Mouse (Mus musculus) colon, adult 2 months (tissue): ENCODE data around the gene Zc3h12a. TPM values are rescaled to one million over a fixed set of nuclear protein-coding genes. Genes with fewer than 3 reads are reported as not detected.

Experiments
- polyA plus RNA-seq: library from polyadenylated mRNA; depleted of rRNA; stranded (reverse); fragments of >200 nt; gene quantifications from 2 replicates; pipeline ENCODE4 v1.2.3, GENCODE M21; 2012; rRNA removed

Zc3h12a gene
- polyA plus RNA-seq: 21.1 and 21.5 TPM in 2 replicates

DNA sequence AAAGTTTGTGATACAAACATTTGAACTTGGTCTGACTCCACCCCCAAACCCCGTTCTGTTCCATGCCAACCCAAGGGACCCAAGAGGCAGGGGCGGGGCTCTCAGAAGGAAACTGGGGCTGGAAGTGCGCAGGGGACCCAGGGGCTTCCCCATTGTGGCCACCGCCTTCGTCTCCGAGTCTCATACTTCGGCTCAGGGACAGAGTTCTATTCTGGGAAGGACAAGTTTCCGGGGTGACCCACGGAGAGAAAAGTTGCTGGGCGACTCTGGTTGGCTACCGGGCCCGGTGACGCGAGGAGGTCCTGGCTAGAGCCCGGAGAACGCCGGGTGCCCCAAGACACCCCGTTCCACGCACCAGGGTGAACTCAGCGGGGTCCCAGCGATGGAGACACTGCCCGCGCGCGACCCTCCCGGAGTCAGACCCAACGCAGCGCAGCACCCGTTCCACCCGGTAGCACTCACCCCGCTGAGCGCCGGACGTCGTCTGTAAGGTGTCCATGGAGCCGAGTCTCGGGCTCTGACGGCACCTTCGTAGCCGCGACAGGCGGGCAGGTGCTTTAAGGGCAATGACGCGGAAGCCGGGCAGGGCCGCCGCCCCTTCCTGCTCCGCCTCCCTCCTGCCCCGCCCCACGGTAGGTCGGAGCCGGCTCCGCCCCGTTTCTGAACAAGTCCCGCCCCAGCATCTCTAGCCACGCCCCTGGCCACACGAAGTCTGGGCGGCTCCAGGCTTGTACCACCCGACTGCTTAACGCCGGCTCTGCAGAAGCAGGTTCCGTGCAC is at the start of gene Zc3h12a:
Gene Zc3h12a, minus strand, starts transcription at position 536 of the 780 bp plus-strand sequence.

DNA sequence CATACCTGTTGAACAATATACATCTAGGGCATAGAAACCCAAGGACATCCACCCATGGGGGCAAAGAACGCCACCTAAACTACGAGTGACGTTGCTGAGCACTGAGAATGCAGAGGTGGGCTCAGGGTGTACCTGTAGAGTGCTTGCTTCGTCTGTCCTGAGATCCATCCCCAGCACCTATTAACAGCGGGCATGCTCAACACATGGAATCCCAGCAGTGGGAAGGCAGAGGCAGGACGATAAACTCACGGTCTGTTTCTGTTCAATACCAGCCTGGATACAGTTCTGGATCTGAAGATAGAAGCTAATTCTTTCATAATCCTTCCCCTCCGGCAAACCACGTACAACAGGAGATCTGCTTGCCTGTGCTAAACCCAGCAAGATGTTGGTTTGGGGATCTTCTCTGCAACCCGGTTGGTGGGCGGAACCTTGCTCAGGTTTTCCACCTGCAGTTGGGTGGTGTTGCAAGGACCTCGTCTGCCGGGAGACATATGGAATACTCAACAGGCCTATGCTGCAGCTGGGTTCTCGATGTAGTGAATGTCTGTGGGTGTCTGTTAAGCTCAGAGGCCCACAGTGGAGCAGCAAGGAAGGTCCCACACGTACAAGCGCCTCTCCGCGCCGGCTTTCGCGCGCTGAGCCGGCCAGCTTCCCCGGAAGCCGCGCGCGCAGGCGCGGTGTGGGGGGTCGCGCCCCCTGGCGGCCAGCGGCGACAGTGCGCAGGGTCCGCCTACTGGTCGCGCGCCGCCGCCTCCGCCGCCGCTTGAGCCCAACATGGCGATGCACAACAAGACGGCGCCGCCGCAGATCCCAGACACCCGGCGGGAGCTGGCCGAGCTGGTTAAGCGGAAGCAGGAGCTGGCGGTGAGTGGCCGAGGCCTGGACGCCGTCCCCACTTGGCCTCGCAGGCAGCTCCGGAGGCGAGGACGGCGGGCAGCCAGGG is 43.0 kb downstream of the Zc3h12a start, which contains the start of gene Meaf6:
Gene Meaf6, plus strand, starts transcription at position 732 of the 943 bp plus-strand sequence.

Other genes starting within 250 kb of the Zc3h12a start
- gene Epha10, start 246.9 kb downstream of the Zc3h12a start, polyA plus RNA-seq: 0.06 TPM in 1 of 2 replicates, not detected in the other
- 9.9 and 11.3 TPM in 2 replicates for gene 9930104L06Rik, start 190.8 kb downstream of the Zc3h12a start, polyA plus RNA-seq
- gene Cdca8, start 188.5 kb downstream of the Zc3h12a start, polyA plus RNA-seq: 16.3 and 16.6 TPM in 2 replicates
- gene Rspo1, start 141.4 kb downstream of the Zc3h12a start, polyA plus RNA-seq: 3.4 and 4.2 TPM in 2 replicates
- gene Gnl2, start 111.3 kb downstream of the Zc3h12a start, polyA plus RNA-seq: 8.3 and 9.2 TPM in 2 replicates
- 0.05 and 0.09 TPM in 2 replicates for gene Dnali1, start 62.1 kb downstream of the Zc3h12a start, polyA plus RNA-seq
- 7.1 and 8.4 TPM in 2 replicates for gene Snip1, start 61.2 kb downstream of the Zc3h12a start, polyA plus RNA-seq
- gene Meaf6, start 42.7 kb downstream of the Zc3h12a start, polyA plus RNA-seq: 8.8 and 9.2 TPM in 2 replicates